Mouse (Mus musculus): Measurements from ENCODE around the gene Zbtb2.

- no peak for TF ChIP-seq POLR2A (IDR thresholded peaks at IDR 0.05; ENCODE audit: borderline replicate concordance, extremely low read depth, low read depth, low read length)
- TF ChIP-seq CTCF (IDR thresholded peaks at IDR 0.05; ENCODE audit: insufficient read depth, low read length) = no peak
These were observed 48.9 kb downstream of the Zbtb2 start for GRCm38 (mm10) chr10:4338863-4339461.
